ENCODE assay signal across 28 mouse cellular contexts in the genomic region with DNA sequence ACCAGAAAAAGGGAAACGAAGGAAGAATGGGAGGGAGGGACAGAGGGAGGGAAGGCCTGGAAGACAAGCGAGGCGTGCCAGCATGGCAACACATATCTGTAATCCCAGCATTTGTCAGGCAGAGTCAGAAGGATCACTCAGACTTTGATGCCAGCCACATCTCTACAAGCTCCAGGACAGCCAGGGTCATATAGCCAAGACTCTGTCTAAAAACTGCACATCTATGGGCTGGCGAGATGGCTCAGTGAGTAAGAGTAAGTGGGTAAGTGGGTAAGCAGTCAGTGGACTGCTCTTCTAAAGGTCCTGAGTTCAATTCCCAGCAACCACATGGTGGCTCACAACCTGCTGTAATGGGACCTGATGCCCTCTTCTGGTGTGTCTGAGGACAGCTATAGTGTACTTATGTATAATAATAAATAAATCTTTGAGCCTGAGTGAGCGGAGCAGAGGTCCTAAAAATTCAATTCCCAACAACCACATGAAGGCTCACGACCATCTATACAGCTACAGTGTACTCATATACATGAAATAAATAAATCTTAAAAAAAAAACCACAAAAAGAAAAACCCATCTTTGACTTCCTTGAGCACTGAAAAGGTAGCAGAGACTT. TPM values are rescaled to one million over a fixed set of nuclear protein-coding genes. Genes with fewer than 3 reads are reported as not detected.
A peak's percentile ranks its signal among the peaks of the same experiment; 100 is the strongest.
DNase-seq lines count a peak whose midpoint lies in the region; TF ChIP-seq lines count a peak whose summit lies in the region.
"Had no signal": no experiment of that assay in that cellular context is flagged by ENCODE, and none has a peak within 500 bp of the region (broad histone marks: within the 10 kb centered on the region; RNA-seq: fewer than 3 reads in every experiment).

No protein-coding gene starts in this region.

- no peak for TF ChIP-seq CTCF in gastrocnemius, adult 2 months (IDR thresholded peaks at IDR 0.05)
- no peak for TF ChIP-seq CTCF in layer of hippocampus, adult 2 months (conservative IDR thresholded peaks at IDR 0.05)
- no peak for TF ChIP-seq CTCF in testis, adult 2 months (IDR thresholded peaks at IDR 0.05; ENCODE audit: control insufficient read depth, insufficient read depth, insufficient replicate concordance, low read depth, low read length)

- DNase-seq in cerebellum, adult 11-12 months, result peak; percentile 48
- DNase-seq in cerebellum, adult 8-10 months, result no peak
- DNase-seq in gastrocnemius, adult 2 months, result no peak
- DNase-seq in gastrocnemius, adult 8-10 months (ENCODE audit: low spot score in 2 of 2), result no peak
- no peak for DNase-seq in layer of hippocampus, adult 2 months (ENCODE audit: low spot score in 2 of 2)
- no peak for DNase-seq in layer of hippocampus, postnatal 36 days
- DNase-seq in testis, postnatal 14 days (ENCODE audit: low spot score), result no peak

- H3K4me3 ChIP-seq in gastrocnemius, adult 2 months, result no peak overlapping the region
- no peak overlapping the region for H3K4me3 ChIP-seq in layer of hippocampus, adult 2 months
- H3K4me3 ChIP-seq in testis, adult 2 months (ENCODE audit: control insufficient read depth, low read depth, low read length), result peak overlapping the region; percentile 75
- H3K4me3 ChIP-seq: embryonic facial prominence, embryonic 10.5 days; embryonic facial prominence, embryonic 13.5 days; erythroblast, embryonic 14.5 days; forebrain, embryonic 12.5 days; forebrain, embryonic 15.5 days; heart, embryonic 10.5 days; heart, embryonic 13.5 days; hindbrain, embryonic 12.5 days; hindbrain, embryonic 15.5 days had no signal

- intact Hi-C loops in gastrocnemius, adult 2 months (cut with DNase I), result loop anchor here (10.0 kb wide), 1 partner anchor 599 kb away; a partner anchor contains a TSS

- TF ChIP-seq POLR2A in testis, adult 2 months (IDR thresholded peaks at IDR 0.05; ENCODE audit: control insufficient read depth, low read depth, low read length), result no peak

- H3K27ac ChIP-seq in gastrocnemius, adult 2 months, result peak overlapping the region; percentile 46
- peak overlapping the region; percentile 3; the same call in 1 of the 2 replicates for H3K27ac ChIP-seq in layer of hippocampus, adult 2 months
- peak overlapping the region; percentile 49 for H3K27ac ChIP-seq in testis, adult 2 months (ENCODE audit: control insufficient read depth, insufficient read depth, low read depth, low read length)
- H3K27ac ChIP-seq: embryonic facial prominence, embryonic 10.5 days; heart, embryonic 10.5 days; hindbrain, embryonic 12.5 days; hindbrain, embryonic 15.5 days had no signal

- no peaks in the 10 kb centered on the region for H3K27me3 ChIP-seq in testis, adult 2 months (ENCODE audit: control insufficient read depth, insufficient read depth, low read length)
- H3K27me3 ChIP-seq: CH12.LX; embryonic facial prominence, embryonic 13.5 days; forebrain, embryonic 15.5 days; heart, embryonic 13.5 days; Patski had no signal

- H3K4me1 ChIP-seq in testis, adult 2 months (ENCODE audit: control insufficient read depth, insufficient read depth, low read length), result peaks cover 10% of the 10 kb centered on the region

- peaks cover 3% of the 10 kb centered on the region; the same call in 1 of the 2 replicates for H3K36me3 ChIP-seq in testis, adult 2 months (ENCODE audit: control insufficient read depth, insufficient read depth, low read length)
- H3K36me3 ChIP-seq: embryonic facial prominence, embryonic 10.5 days; embryonic facial prominence, embryonic 13.5 days; forebrain, embryonic 12.5 days; forebrain, embryonic 15.5 days; heart, embryonic 10.5 days; heart, embryonic 13.5 days; hindbrain, embryonic 12.5 days; hindbrain, embryonic 15.5 days had no signal

RNA-seq across cellular contexts. Expression of a gene that starts 5.8 kb away (rescaled TPM):
- 1 to 10 TPM; 2.8 to 3.2 TPM for total RNA-seq in gastrocnemius, adult 2 months (2021)
- total RNA-seq in gastrocnemius, adult 8-10 months (2022), result 1 to 10 TPM; 2.1 to 3.6 (median 2.8) TPM
- 10 to 100 TPM; 44.0 to 44.4 TPM for total RNA-seq in layer of hippocampus, adult 2 months (2021)
- 10 to 100 TPM; 42.7 to 43.8 TPM for total RNA-seq in layer of hippocampus, postnatal 36 days (2021)
- polyA plus RNA-seq in testis, adult 2 months (2012; rRNA removed), result 24.6 and 26.2 TPM in 2 replicates

RNA-seq across cellular contexts. Expression of a gene that starts 7.5 kb away (rescaled TPM):
- 1 to 10 TPM; 1.5 to 2.1 TPM for total RNA-seq in gastrocnemius, adult 2 months (2021)
- 1 to 10 TPM; 2.0 to 2.6 (median 2.3) TPM for total RNA-seq in gastrocnemius, adult 8-10 months (2022)
- total RNA-seq in layer of hippocampus, adult 2 months (2021), result 1 to 10 TPM; 5.8 to 6.8 TPM
- 1 to 10 TPM; 5.1 to 6.7 TPM for total RNA-seq in layer of hippocampus, postnatal 36 days (2021)
- 46.8 and 58.1 TPM in 2 replicates for polyA plus RNA-seq in testis, adult 2 months (2012; rRNA removed)

RNA-seq across cellular contexts. Expression of a gene that starts 30.8 kb away (rescaled TPM):
- total RNA-seq in gastrocnemius, adult 2 months (2021), result not detected
- not detected for total RNA-seq in gastrocnemius, adult 8-10 months (2022)
- 1 to 10 TPM in 1 of 2 experiments, under 1 TPM in 1; 0.59 to 1.1 TPM for total RNA-seq in layer of hippocampus, adult 2 months (2021)
- total RNA-seq in layer of hippocampus, postnatal 36 days (2021), result 1 to 10 TPM; 1.0 to 1.3 TPM
- 18.5 and 19.1 TPM in 2 replicates for polyA plus RNA-seq in testis, adult 2 months (2012; rRNA removed)
- total RNA-seq: gastrocnemius, adult 18-20 months; hematopoietic stem cell, adult 5-6 weeks had no signal

RNA-seq across cellular contexts. Expression of a gene that starts 31.4 kb away (rescaled TPM):
- total RNA-seq in gastrocnemius, adult 2 months (2021), result 10 to 100 TPM; 17.1 to 18.9 TPM
- 10 to 100 TPM; 14.1 to 15.3 (median 14.2) TPM for total RNA-seq in gastrocnemius, adult 8-10 months (2022)
- 1 to 10 TPM; 6.4 to 6.7 TPM for total RNA-seq in layer of hippocampus, adult 2 months (2021)
- total RNA-seq in layer of hippocampus, postnatal 36 days (2021), result 1 to 10 TPM; 5.1 to 6.2 TPM
- 3.9 and 5.9 TPM in 2 replicates for polyA plus RNA-seq in testis, adult 2 months (2012; rRNA removed)

RNA-seq across cellular contexts. Expression of a gene that starts 50.1 kb away (rescaled TPM):
- not detected for total RNA-seq in gastrocnemius, adult 2 months (2021)
- total RNA-seq in gastrocnemius, adult 8-10 months (2022), result not detected
- 1 to 10 TPM; 2.2 to 3.6 TPM for total RNA-seq in layer of hippocampus, adult 2 months (2021)
- 1 to 10 TPM; 3.3 to 6.6 TPM for total RNA-seq in layer of hippocampus, postnatal 36 days (2021)
- polyA plus RNA-seq in testis, adult 2 months (2012; rRNA removed), result not detected in 2 replicates
- total RNA-seq: adrenal gland, adult 2 months; adrenal gland, postnatal 25 days; CH12.LX; G1E; gastrocnemius, adult 18-20 months; gastrocnemius, postnatal 25 days; heart, adult 2 months; heart, postnatal 14 days; hematopoietic stem cell, adult 5-6 weeks had no signal
- polyA plus RNA-seq: forebrain, embryonic 12.5 days; G1E; heart, adult 2 months; hindbrain, embryonic 12.5 days; intestine, postnatal 0 days; Patski had no signal

Comparison
In these comparisons a context has a peak if more than half of its experiments do, and no peak if none do; other contexts are left out.
1. RNA of a gene that starts 5.8 kb away (total RNA-seq): 44.0 to 44.4 TPM in layer of hippocampus, adult 2 months and 42.7 to 43.8 TPM in layer of hippocampus, postnatal 36 days; 2.8 to 3.2 TPM in gastrocnemius, adult 2 months and 2.1 to 3.6 TPM in gastrocnemius, adult 8-10 months; every median in the first group is over 4 times any median in the second.
2. Peak in every context shown above with its lines, with median percentiles within 50 percentile points of each other: H3K27ac ChIP-seq.